Mouse (Mus musculus) testis, postnatal 10 days (tissue): ENCODE measurements at regions not wholly inside any gene's neighbourhood (a gene's known extent, or its start where the extent isn't known, plus 50 kb on each side); places are given as distances from the start of the nearest gene placed in this dataset.

Experiments used
- DNase-seq: peaks from one replicate; pipeline ENCODE4 v3.0.0; 2021; ENCODE audit warnings: low spot score

GRCm38 (mm10) chr1:185151130-185151799 is 52.7 kb upstream of the Rab3gap2 start:
- no peak for DNase-seq

DNA sequence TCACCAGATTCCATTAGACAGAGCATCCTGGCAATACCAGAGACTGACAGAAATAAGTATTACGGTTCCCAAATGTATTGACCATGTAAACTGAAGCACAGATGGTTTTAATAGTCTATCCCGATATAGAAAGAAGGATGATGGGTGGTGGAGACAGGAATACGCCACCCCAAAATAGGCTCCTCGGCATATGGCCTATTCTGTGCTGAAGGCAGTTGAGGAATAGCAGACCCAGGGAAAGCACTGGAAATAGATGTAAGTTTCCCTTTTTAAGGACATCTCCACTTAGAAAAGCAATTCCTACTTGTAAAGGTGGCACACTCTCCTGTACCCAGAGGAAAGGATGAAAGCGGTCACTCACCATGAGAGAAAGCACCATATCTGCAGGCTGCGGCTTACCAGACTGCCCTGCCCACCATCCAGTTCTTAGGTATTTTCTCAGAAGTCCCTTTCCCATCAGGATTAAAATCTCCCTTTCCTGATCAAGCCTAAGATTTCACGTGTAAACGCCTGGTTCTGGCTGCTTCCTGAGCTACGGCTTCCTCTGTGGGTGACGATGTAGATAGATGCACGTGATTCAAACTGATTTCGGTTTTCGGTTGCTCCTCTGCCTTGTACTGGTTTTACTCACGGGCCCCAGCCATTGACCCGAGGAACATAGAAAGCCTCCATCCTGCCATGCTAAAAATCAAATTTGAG is 53.3 kb upstream of the Rab3gap2 start:
- no peak for DNase-seq

GRCm38 (mm10) chr1:185144791-185145190 is 59.1 kb upstream of the Rab3gap2 start:
- DNase-seq: no peak

- DNase-seq: no peak
Observed at GRCm38 (mm10) chr1:185144006-185144405, 59.9 kb upstream of the Rab3gap2 start.

DNA sequence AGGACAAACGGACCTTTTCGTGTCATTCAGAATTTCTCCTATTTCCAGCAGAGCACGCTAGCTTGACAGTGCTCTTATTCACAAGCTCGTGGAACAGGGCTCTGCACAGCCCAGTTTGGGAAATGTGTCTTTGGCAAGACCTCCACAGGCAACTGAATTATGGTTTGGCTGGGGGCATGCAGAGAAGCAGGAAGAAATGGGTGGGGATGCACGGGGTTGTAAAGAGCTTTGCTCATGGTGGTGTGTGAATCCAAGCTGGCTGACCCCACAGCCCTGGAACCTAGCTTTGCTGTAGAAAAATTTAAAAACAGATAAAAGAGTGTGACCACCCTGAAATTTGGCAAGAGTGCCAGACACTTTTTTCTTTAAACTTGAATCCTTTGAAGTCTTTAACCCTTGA is 63.6 kb upstream of the Rab3gap2 start:
- no peak for DNase-seq

DNA sequence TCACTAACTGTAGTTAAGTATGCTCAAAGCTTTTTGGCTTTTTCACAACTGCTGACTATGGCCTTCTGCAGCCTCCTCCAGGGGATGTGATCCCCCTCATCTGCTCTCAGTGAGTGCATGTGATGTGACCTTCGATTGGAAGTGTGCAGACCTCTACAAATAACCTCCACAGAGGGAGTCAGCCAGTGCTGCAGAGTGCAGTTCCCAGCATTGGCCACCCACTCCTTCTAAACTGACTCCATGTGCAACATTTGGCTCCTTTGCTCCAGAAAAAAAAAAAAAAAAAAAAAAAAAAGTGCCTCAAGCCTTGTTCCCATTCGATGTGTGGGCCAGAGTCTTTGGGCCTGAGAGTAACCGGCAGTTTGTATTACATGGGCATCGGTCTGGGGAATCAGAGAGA is 75.7 kb upstream of the Rab3gap2 start:
- DNase-seq: no peak

DNA sequence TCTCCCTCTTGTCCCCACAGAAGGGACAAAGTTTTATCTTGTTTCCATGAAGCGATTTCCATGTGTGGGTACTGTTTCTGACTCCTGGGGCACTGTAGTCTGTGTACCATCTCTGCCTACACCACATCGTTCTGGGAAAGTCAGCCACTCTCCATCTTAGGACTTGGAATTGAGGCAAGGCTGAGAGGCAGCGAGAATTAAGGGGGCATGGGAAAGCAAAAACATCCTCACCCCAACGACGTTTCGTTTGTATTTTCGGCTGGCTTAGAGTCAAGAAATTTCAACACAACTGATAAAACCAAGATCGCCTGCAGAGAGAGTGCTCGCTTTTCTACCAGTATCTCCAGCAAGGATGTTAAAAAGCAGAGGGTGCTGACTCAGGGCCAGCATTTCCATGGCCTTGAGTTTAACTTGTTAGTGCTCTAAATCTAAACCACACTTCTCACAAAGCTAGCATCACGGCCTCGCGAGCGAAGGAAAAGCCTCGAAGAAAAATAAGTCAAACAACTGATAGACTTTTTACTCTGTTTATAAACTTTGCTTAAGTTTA is 78.1 kb upstream of the Rab3gap2 start:
- no peak for DNase-seq

GRCm38 (mm10) chr1:185121552-185121951 is 82.4 kb upstream of the Rab3gap2 start:
- DNase-seq: no peak

DNA sequence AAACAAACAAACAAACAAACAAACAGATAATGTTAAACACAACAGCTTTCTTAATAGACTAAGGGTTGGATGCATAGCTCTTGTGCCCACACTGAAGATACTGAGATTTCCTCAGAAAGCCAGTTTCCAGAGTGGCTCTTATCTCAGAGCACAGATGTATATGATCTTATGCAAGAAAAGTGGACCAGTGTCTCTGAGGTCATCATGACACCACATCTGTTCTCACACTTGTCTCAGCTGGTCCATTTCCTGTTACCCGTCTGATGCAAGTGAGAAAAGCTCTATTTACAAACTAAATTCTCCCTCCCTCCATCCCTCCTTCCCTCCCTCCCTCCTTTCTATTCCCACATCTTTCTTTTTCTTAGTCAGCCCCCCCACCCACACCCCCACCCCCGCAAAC is 83.5 kb upstream of the Rab3gap2 start:
- DNase-seq: no peak

GRCm38 (mm10) chr1:185117711-185118110 is 86.2 kb upstream of the Rab3gap2 start:
- no peak for DNase-seq

- no peak for DNase-seq
Observed at GRCm38 (mm10) chr1:185113687-185114086, 90.2 kb upstream of the Rab3gap2 start.

DNA sequence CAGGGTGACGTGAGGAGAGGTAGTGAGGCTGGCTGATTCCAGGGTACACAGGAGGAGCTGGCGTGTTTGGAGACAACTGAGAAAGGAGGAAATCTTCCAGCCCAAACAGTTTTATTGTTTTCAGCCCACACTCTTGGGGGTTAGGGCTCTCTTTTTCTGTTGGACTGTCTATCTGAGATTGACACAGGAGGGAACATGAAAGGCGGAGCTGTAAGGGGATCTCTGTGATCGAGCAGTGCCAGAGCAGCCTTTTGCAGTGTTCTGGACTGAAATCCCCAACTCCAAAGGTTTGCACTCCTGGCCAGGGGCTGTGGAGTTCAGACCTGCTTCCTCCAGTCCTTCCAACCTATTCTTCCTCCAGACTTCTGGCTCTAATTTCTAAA is 91.9 kb upstream of the Rab3gap2 start:
- no peak for DNase-seq

- DNase-seq: no peak
Observed at GRCm38 (mm10) chr1:185111347-185112016, 92.4 kb upstream of the Rab3gap2 start.

GRCm38 (mm10) chr1:185104945-185105884 is 98.7 kb upstream of the Rab3gap2 start:
- DNase-seq: no peak

DNA sequence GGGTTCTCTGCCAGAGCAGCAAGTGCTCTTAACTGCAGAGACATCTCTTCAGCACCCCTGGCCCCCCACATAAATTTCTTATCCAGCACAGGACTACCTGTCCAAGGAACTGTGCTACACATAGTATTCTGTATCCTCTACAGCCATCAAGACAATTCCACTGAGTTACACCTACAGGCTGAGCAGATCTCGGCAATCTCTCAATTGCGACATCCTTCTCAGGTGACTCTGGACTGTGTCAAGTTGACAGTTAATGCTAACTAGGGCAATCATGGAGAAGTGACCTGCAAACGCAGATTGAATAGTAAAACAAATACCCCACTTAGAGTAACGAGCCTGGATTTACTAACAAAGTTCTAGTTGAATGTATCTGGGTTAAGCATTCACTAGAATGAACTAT is 100.1 kb upstream of the Rab3gap2 start:
- no peak for DNase-seq

DNA sequence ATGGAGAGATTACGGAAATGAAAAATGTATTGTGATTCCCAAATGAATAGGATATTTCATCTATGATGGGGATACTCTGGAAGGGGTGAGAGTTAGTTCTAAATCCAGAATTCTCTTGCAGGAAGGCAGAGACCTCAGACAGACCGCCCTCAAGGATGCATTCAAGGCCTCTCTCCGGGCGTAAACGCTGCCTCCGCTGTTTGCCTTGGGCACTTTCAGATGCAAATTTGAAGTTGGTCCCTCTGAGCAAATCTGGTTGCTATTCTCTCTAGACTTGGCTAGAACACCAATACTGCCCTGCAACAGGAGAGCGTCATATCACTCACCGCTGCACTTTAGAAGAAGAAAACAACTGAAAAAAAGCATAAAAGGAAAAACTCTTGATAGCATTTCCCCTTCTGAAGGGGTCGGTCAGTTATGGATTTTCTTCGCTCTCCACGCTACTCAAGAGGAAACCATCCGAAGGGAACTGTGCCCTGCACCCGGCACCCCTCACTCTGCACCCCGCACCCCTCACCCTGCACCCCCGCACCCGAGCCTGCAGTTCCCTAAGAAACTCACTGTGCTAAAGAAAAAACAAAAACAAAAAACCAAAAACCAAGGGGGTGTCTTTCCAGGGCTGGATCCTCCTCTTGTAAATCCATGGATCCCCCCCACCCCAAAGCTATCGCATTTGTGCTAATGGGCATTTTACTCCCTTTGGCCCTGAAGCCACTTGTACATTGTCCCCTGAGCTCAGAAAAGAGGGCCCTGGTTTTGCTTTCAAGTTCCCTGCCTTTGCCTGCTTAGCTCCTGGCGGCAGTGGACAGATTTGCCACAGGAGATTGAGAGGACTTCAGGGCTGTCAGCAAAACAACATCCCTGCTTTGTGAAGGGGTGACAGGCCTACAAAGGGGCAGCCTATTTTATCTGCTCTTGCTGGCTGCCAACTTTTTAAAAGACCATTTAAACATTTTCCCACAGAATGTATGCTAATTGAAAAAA is 99.9 kb upstream of the Mark1 start:
- no peak for DNase-seq

GRCm38 (mm10) chr1:185098195-185098974 is 99.0 kb upstream of the Mark1 start:
- DNase-seq: no peak

DNA sequence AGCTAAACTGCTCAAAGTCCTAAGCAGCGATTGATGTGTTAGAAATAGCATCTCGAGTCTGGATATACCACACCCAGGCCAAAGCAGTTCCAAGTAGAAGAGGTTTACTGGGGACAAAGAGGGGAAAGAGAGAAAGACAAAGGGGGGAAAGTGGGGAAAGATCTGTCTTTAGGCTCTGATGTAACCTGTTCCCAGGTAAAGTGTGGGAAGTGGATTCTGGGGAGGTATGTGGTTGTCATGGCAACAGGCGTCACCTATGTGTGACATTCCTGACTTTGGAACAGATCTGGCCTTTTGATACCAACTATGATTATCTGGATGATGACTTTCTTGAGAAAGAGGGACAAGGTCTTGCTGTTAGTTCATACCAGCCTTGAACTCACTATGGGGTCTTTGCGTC is 97.4 kb upstream of the Mark1 start:
- DNase-seq: no peak

GRCm38 (mm10) chr1:185092757-185093156 is 93.4 kb upstream of the Mark1 start:
- DNase-seq: no peak
